Mouse (Mus musculus) lung, postnatal 25 days (tissue): ENCODE results near the gene Tnfrsf23.
"Not testable (repeated sequence)": the region's sequence is repeated elsewhere in the genome, so short reads cannot be mapped to it uniquely, and the experiment has no call there.

ENCODE experiments used
- DNase-seq: peaks from one replicate; pipeline ENCODE4 v3.0.0; 2022; ENCODE audit warnings: low spot score

Tnfrsf23 gene

GRCm38 (mm10) chr7:143685359-143686067 is at the start of gene Tnfrsf23:
Tnfrsf23 (minus strand) TSS chr7:143685872.
- peak; percentile 87 for DNase-seq

GRCm38 (mm10) chr7:143733746-143734145 is 48.1 kb upstream of the Tnfrsf23 start:
- DNase-seq = no peak

GRCm38 (mm10) chr7:143729886-143730285 is 44.2 kb upstream of the Tnfrsf23 start:
- no peak for DNase-seq

- peak; percentile 70 for DNase-seq
Observed at GRCm38 (mm10) chr7:143726396-143726795, 40.7 kb upstream of the Tnfrsf23 start.

- DNase-seq = peak; percentile 87
Observed at GRCm38 (mm10) chr7:143723841-143724240, 38.2 kb upstream of the Tnfrsf23 start.

- DNase-seq = no peak
Observed at GRCm38 (mm10) chr7:143722646-143723045, 37.0 kb upstream of the Tnfrsf23 start.

GRCm38 (mm10) chr7:143717811-143718210 is 32.1 kb upstream of the Tnfrsf23 start:
- DNase-seq = peak; percentile 69

GRCm38 (mm10) chr7:143713421-143713820 is 27.7 kb upstream of the Tnfrsf23 start:
- DNase-seq = no peak

- no peak for DNase-seq
Observed at GRCm38 (mm10) chr7:143712771-143713348, 27.2 kb upstream of the Tnfrsf23 start.

- DNase-seq = no peak
Observed at GRCm38 (mm10) chr7:143712023-143712422, 26.4 kb upstream of the Tnfrsf23 start.

GRCm38 (mm10) chr7:143711381-143711780 is 25.7 kb upstream of the Tnfrsf23 start:
- DNase-seq = no peak

GRCm38 (mm10) chr7:143709395-143709794 is 23.7 kb upstream of the Tnfrsf23 start:
- no peak for DNase-seq

- peak; percentile 95 for DNase-seq
Observed at GRCm38 (mm10) chr7:143706697-143707438, 21.2 kb upstream of the Tnfrsf23 start.

GRCm38 (mm10) chr7:143696140-143696539 is 10.5 kb upstream of the Tnfrsf23 start:
- DNase-seq = peak; percentile 42

- DNase-seq = no peak
Observed at GRCm38 (mm10) chr7:143694550-143694949, 8.9 kb upstream of the Tnfrsf23 start.

- no peak for DNase-seq
Observed at GRCm38 (mm10) chr7:143692746-143693510, 7.3 kb upstream of the Tnfrsf23 start.

GRCm38 (mm10) chr7:143691909-143692308 is 6.2 kb upstream of the Tnfrsf23 start:
- DNase-seq = no peak

- no peak for DNase-seq
Observed at GRCm38 (mm10) chr7:143691181-143691580, 5.5 kb upstream of the Tnfrsf23 start.

GRCm38 (mm10) chr7:143689946-143690345 is 4.3 kb upstream of the Tnfrsf23 start:
- DNase-seq = no peak

- no peak for DNase-seq
Observed at GRCm38 (mm10) chr7:143689481-143689880, 3.8 kb upstream of the Tnfrsf23 start.

- not testable (repeated sequence) for DNase-seq
Observed at GRCm38 (mm10) chr7:143686676-143687075, 1.0 kb upstream of the Tnfrsf23 start.

- not testable (repeated sequence) for DNase-seq
Observed at GRCm38 (mm10) chr7:143686191-143686590, 519 bp upstream of the Tnfrsf23 start.
